Mouse (Mus musculus) heart, adult 2 months (tissue): ENCODE measurements at regions not wholly inside any gene's neighbourhood (a gene's known extent, or its start where the extent isn't known, plus 50 kb on each side); places are given as distances from the start of the nearest gene placed in this dataset.
A peak's percentile ranks its signal among the peaks of the same experiment; 100 is the strongest.

ENCODE experiments used
- CTCF ChIP-seq: fragments of 200-600 bp; IDR thresholded peaks from 2 replicates; pipeline ENCODE4 v1.8.1; 2022; ENCODE audit warnings: antibody characterized with exemption, mild to moderate bottlenecking, moderate library complexity
- EP300 ChIP-seq: fragments of 200-500 bp; IDR thresholded peaks from 2 replicates; pipeline ENCODE4 v1.6.1; 2011; ENCODE audit warnings: low read depth, low read length, control low read depth; ENCODE audit not compliant: insufficient read depth
- POLR2A ChIP-seq: fragments of 200-500 bp; IDR thresholded peaks from 2 replicates; pipeline ENCODE4 v1.6.1; 2011; ENCODE audit warnings: mild to moderate bottlenecking, low read depth, low read length, control low read depth; ENCODE audit not compliant: insufficient read depth

- TF ChIP-seq POLR2A: no peak
- peak; percentile 16 for TF ChIP-seq CTCF
- TF ChIP-seq EP300: no peak
Observed at GRCm38 (mm10) chr4:45622017-45622416, 89.7 kb upstream of the Shb start.
